Mouse (Mus musculus) myocyte (in vitro differentiated cells): ENCODE results near the gene Itgam. TPM values are rescaled to one million over a fixed set of nuclear protein-coding genes. Genes with fewer than 3 reads are reported as not detected.
A peak's percentile ranks its signal among the peaks of the same experiment; 100 is the strongest.
"Not testable (repeated sequence)": the region's sequence is repeated elsewhere in the genome, so short reads cannot be mapped to it uniquely, and the experiment has no call there.

Experiments
- H3K27me3 ChIP-seq: one replicate; pipeline ENCODE4 v1.6.1; 2011; ENCODE audit not compliant: control insufficient read depth, insufficient read depth, insufficient read length
- H3K36me3 ChIP-seq: one replicate; pipeline ENCODE4 v1.6.1; 2011; ENCODE audit not compliant: control insufficient read depth, insufficient read depth
- H3K4me2 ChIP-seq: one replicate; pipeline ENCODE4 v1.6.1; 2011; ENCODE audit warnings: low read depth, control low read depth
- H3K4me3 ChIP-seq: one replicate; pipeline ENCODE4 v1.5.1; 2011; ENCODE audit warnings: mild to moderate bottlenecking, control low read depth, moderate library complexity
- H3K79me2 ChIP-seq: one replicate; pipeline ENCODE4 v1.6.1; 2011; ENCODE audit not compliant: control insufficient read depth, insufficient read depth
- H3ac ChIP-seq: one replicate; pipeline ENCODE4 v1.6.1; 2011; ENCODE audit not compliant: control insufficient read depth, insufficient read length
- CEBPB ChIP-seq: IDR thresholded peaks from 2 replicates; pipeline ENCODE4 v1.6.1; 2011; ENCODE audit warnings: mild to moderate bottlenecking, moderate library complexity; ENCODE audit not compliant: poor library complexity, insufficient read depth, severe bottlenecking
- E2F4 ChIP-seq: IDR thresholded peaks from one replicate; pipeline ENCODE4 v1.6.1; 2011; ENCODE audit warnings: mild to moderate bottlenecking, control low read depth, moderate library complexity; ENCODE audit not compliant: insufficient read depth
- MAX ChIP-seq: IDR thresholded peaks from one replicate; pipeline ENCODE4 v1.6.1; 2011; ENCODE audit warnings: low read depth, mild to moderate bottlenecking, control low read depth
- MYOD1 ChIP-seq, 3 experiments: IDR thresholded peaks; one replicate each; pipeline ENCODE4 v1.6.1; 2011; ENCODE audit warnings: control low read depth in 2 of 3, low read depth in 2 of 3, mild to moderate bottlenecking in 2 of 3, moderate library complexity in 1 of 3; ENCODE audit not compliant: insufficient read length in 2 of 3, control insufficient read depth in 1 of 3
- MYOG ChIP-seq, 3 experiments: IDR thresholded peaks; one replicate each; pipeline ENCODE4 v1.6.1; 2011; ENCODE audit warnings: control low read depth in 2 of 3, low read depth in 2 of 3, mild to moderate bottlenecking in 2 of 3; ENCODE audit not compliant: insufficient read length in 2 of 3, control insufficient read depth in 1 of 3, insufficient read depth in 1 of 3
- POLR2A ChIP-seq: IDR thresholded peaks from one replicate; pipeline ENCODE4 v1.6.1; 2011; ENCODE audit warnings: low read depth, mild to moderate bottlenecking, control low read depth, moderate library complexity; ENCODE audit not compliant: insufficient read length
- POLR2AphosphoS2 ChIP-seq: IDR thresholded peaks from one replicate; pipeline ENCODE4 v1.6.1; 2011; ENCODE audit warnings: low read depth, control low read depth; ENCODE audit not compliant: insufficient read length
- REST ChIP-seq: IDR thresholded peaks from one replicate; pipeline ENCODE4 v1.6.1; 2011; ENCODE audit warnings: mild to moderate bottlenecking, control low read depth, moderate library complexity; ENCODE audit not compliant: insufficient read depth, insufficient read length
- SRF ChIP-seq: IDR thresholded peaks from one replicate; pipeline ENCODE4 v1.6.1; 2011; ENCODE audit warnings: low read depth; ENCODE audit not compliant: control insufficient read depth, insufficient read length
- TCF12 ChIP-seq: IDR thresholded peaks from one replicate; pipeline ENCODE4 v1.6.1; 2011; ENCODE audit warnings: mild to moderate bottlenecking, control low read depth; ENCODE audit not compliant: poor library complexity, insufficient read depth, severe bottlenecking
- TCF3 ChIP-seq: IDR thresholded peaks from one replicate; pipeline ENCODE4 v1.6.1; 2011; ENCODE audit warnings: low read depth, control low read depth; ENCODE audit not compliant: insufficient read length
- USF1 ChIP-seq: IDR thresholded peaks from one replicate; pipeline ENCODE4 v1.6.1; 2011; ENCODE audit warnings: low read depth, mild to moderate bottlenecking, control low read depth, moderate library complexity
- polyA plus RNA-seq: library from polyadenylated mRNA; unstranded; fragments of >200 nt; fragmentation: generic; extraction: Trizol; gene quantifications from one replicate; pipeline ENCODE4 v1.2.1, GENCODE M21; 2012; ENCODE audit warnings: missing spikeins

Itgam gene
- polyA plus RNA-seq, 1 experiment, result 0.14 TPM

DNA sequence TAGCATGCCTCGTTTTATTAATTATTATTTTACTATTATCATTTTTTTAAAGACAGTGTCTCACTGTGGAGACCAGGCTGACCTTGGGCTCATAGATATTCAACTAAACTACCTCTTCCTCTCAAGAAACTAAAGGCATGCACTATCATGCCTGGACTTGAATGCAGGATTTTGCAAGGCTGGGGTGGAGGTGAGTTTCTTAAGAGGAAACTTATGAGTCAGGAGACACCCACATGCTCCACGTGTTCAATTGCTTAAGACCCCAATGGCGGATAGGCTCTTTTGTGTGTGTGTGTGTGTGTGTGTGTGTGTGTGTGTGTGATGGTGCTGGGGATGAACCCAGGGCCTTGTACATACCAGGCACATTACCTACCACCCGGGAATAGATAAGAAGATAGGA, 37.1 kb upstream of the Itgam start:
- Histone ChIP-seq H3K4me2 (peak overlapping the region; percentile 38), H3ac (no peak overlapping the region), H3K27me3 (no peaks in the 10 kb centered on the region), H3K4me3 (no peak overlapping the region), H3K79me2 (no peaks in the 10 kb centered on the region), H3K36me3 (no peaks in the 10 kb centered on the region)
- TF ChIP-seq MAX (no peak), TCF12 (no peak), TCF3 (no peak), MYOG (IDR thresholded peaks at IDR 0.05; ENCODE audit: control insufficient read depth in 1 of 3, insufficient read depth in 1 of 3, insufficient read length in 2 of 3, low read depth in 2 of 3) (no peak), E2F4 (no peak), POLR2AphosphoS2 (no peak), CEBPB (no peak), MYOD1 (IDR thresholded peaks at IDR 0.05; ENCODE audit: control insufficient read depth in 1 of 3, insufficient read length in 2 of 3, low read depth in 2 of 3) (no peak), USF1 (no peak), POLR2A (no peak), REST (no peak), SRF (no peak)

DNA sequence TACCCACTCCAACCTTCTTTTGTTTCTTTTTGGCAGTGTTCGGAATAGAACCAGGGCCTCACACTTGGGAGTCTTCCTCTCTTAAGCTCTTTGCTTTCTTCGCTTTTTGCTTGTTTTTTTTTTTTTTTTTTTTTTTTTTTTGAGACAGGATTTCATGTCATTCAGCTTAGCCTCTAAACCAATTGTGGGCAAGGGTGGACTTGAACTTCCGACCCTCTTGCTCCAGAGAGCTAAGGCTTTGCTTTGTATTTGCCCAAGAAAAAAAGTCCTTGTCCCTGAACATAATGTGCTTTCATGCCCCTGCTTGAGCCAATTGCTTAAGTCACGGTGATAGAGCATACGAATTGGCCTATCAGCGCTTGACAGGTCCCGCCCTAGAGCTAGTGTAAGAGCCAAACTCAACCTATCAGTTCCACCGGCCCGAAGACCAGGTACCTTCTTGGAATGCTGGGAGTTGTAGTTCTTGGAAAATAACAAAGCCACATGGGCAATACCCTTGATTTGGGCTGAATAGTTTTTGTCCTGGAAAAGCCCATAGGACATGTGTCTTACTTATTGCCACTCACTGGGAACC, 30.9 kb upstream of the Itgam start:
- no peak overlapping the region for H3ac ChIP-seq

DNA sequence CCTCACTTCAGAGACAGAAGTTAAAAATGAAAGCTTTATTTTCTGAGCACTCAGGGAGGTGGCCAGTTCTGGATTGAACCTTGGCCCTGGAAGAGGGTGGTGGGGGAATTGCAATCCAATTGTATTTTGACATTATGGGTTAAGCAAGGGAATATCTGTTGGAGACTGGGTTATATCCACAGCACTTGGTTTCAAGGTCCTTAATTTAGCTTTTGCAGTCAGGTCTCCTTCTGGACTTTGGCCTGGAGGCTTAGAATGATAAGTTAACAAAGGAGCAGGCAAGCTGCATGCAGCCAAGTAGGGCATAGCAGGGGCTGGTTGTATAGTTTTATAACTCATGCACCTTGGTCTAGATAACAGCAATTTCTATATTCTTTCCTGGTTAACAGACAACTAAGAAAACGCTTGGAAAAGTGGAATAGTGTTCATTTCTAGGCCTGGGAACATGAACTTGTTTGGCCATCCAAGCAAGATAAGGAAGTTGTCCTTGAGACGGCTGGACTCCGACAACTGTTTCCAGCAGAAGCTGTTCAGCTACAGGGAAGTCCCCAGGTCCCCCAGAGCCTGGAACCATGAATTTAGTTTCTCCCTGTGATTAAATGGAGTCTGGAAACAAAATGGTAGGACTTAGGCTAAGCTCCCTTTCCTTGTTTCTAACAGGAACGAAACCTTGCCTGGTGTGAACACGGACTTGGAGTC, 30.0 kb upstream of the Itgam start:
- Histone ChIP-seq H3K27me3 (no peaks in the 10 kb centered on the region), H3K36me3 (no peaks in the 10 kb centered on the region), H3ac (no peak overlapping the region), H3K4me2 (no peak overlapping the region), H3K4me3 (no peak overlapping the region), H3K79me2 (no peaks in the 10 kb centered on the region)
- TF ChIP-seq CEBPB, result no peak
- TF ChIP-seq POLR2AphosphoS2, result no peak
- TF ChIP-seq TCF12, result no peak
- TF ChIP-seq MAX, result no peak

More for the DNA sequence above, 30.9 kb upstream of the Itgam start:
- H3K27me3 ChIP-seq, result no peaks in the 10 kb centered on the region
- H3K36me3 ChIP-seq, result no peaks in the 10 kb centered on the region
- no peak overlapping the region for H3K4me3 ChIP-seq
- TF ChIP-seq CEBPB (no peak), POLR2AphosphoS2 (no peak), SRF (no peak), USF1 (no peak), MAX (no peak), TCF3 (no peak), E2F4 (no peak), MYOG (IDR thresholded peaks at IDR 0.05; ENCODE audit: control insufficient read depth in 1 of 3, insufficient read depth in 1 of 3, insufficient read length in 2 of 3, low read depth in 2 of 3) (no peak), POLR2A (no peak), TCF12 (no peak), REST (no peak), MYOD1 (IDR thresholded peaks at IDR 0.05; ENCODE audit: control insufficient read depth in 1 of 3, insufficient read length in 2 of 3, low read depth in 2 of 3) (no peak)
- no peak overlapping the region for H3K4me2 ChIP-seq
- no peaks in the 10 kb centered on the region for H3K79me2 ChIP-seq

DNA sequence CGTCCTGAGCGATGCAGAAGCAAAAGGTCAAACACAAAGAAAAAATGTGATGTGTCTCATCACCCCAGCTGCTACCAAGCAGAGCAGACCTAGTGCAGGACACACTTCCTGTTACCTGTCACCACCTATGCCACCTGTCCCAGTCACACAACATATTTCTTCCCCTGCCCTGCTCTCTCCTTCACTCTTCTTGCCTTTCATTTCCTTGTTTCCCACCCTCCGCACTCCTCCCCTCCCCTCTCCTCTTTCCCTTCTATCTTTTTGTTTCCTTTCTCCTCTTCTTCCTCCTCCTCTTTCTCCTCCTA, 29.5 kb upstream of the Itgam start:
- Histone ChIP-seq H3K4me3 (no peak overlapping the region), H3K79me2 (no peaks in the 10 kb centered on the region), H3ac (no peak overlapping the region), H3K27me3 (no peaks in the 10 kb centered on the region), H3K36me3 (no peaks in the 10 kb centered on the region), H3K4me2 (no peak overlapping the region)
- no peak for TF ChIP-seq MYOD1 (IDR thresholded peaks at IDR 0.05; ENCODE audit: control insufficient read depth in 1 of 3, insufficient read length in 2 of 3, low read depth in 2 of 3)
- no peak for TF ChIP-seq USF1
- no peak for TF ChIP-seq POLR2A
- TF ChIP-seq SRF, result no peak
- TF ChIP-seq E2F4, result no peak
- TF ChIP-seq REST, result no peak
- no peak for TF ChIP-seq MYOG (IDR thresholded peaks at IDR 0.05; ENCODE audit: control insufficient read depth in 1 of 3, insufficient read depth in 1 of 3, insufficient read length in 2 of 3, low read depth in 2 of 3)
- no peak for TF ChIP-seq TCF3

DNA sequence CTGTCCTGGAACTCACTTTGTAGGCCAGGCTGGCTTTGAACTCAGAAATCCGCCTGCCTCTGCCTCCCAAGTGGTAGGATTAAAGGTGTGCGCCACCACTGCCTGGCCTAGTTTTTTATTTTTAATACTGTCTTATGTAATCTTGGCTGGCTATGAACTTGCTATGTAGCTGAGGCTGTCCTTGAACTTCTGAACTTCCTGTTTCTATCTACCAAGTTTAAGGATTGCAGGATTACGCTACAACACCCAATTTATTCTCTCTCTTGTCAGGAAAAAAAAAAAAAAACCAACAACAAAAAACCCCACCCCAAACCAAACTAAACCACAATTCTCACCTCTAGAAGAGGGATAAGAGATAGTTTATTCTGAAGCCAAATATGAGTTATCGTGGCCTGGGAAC, 28.8 kb upstream of the Itgam start:
- H3K79me2 ChIP-seq, result no peaks in the 10 kb centered on the region
- TF ChIP-seq CEBPB (no peak), TCF3 (no peak), TCF12 (no peak), USF1 (no peak)
- H3K27me3 ChIP-seq, result no peaks in the 10 kb centered on the region
- no peaks in the 10 kb centered on the region for H3K36me3 ChIP-seq
- no peak overlapping the region for H3ac ChIP-seq
- H3K4me2 ChIP-seq, result no peak overlapping the region
- no peak overlapping the region for H3K4me3 ChIP-seq

DNA sequence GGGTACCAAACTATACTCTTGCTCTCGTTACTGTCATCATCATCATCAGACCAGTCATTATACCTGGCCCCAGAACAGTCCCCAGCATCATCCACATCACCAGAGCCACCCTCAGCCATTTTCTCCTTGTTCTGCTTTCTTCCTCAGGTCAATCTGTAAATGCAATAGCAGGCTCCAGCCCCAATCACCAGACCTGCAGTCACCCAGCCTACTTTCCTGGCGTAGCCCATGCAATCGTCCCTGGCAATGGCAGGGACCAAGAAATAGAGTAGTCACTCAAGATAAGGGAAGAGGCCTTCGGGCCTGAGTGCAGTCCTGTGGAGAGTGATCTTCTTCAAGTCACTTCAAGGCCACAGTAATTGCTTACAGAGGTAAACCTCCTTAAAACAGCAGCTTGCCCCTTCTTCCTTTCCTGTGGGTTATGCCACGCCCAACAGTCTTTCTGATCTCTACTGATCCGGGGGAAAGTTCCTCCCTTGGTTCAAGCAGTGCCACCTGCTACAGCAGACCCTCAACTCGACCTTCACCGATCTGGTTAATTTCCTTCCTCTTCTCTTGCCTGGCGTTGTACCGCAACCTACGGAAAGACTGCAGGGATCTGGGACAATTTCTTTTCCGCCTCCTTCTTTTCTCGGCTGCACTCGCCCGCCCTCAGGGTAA, 20.1 kb upstream of the Itgam start:
- not testable (repeated sequence) for H3ac ChIP-seq, H3K27me3 ChIP-seq, H3K79me2 ChIP-seq, H3K4me3 ChIP-seq, H3K36me3 ChIP-seq, H3K4me2 ChIP-seq
